Mouse (Mus musculus) common myeloid progenitor, adult 5-6 weeks (primary cell): ENCODE measurements around the gene Adamtsl1. TPM values are rescaled to one million over a fixed set of nuclear protein-coding genes. Genes with fewer than 3 reads are reported as not detected.

Experiments used
- ATAC-seq: replicated peaks from 2 replicates; pipeline ENCODE4 v1.8.0; 2016; ENCODE audit warnings: low read depth, mild to moderate bottlenecking, moderate TSS enrichment, inconsistent platforms; ENCODE audit not compliant: poor library complexity, severe bottlenecking
- total RNA-seq: library from RNA; stranded (forward); fragments of 200-1000, 187-1606 nt; gene quantifications from 2 replicates; pipeline ENCODE4 v1.2.3, GENCODE M21; 2017

The Adamtsl1 gene
- 0.23 TPM in 1 of 2 replicates, not detected in the other for total RNA-seq

DNA sequence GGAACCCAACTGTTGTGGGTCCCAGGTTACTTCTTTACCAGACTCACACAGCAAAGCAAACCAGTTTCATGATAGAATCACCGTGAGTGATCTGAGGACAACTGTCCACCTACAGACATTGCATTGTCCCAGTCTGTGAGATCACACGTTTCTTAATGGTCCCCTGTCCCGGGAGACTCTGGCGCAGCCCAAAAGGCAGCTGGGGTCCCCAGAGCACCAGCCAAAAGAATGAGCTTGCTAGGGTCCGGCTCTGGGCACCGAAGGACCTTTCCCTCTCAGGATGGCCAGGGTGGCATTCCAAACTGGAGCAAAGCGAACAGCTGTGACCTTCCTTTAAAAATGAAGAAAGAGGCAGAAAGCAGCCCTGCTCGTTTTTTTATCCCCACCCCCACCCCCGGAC is at the start of gene Adamtsl1:
Gene Adamtsl1, plus strand, starts transcription at position 381 of the 400 bp plus-strand sequence.
- no peak for ATAC-seq

DNA sequence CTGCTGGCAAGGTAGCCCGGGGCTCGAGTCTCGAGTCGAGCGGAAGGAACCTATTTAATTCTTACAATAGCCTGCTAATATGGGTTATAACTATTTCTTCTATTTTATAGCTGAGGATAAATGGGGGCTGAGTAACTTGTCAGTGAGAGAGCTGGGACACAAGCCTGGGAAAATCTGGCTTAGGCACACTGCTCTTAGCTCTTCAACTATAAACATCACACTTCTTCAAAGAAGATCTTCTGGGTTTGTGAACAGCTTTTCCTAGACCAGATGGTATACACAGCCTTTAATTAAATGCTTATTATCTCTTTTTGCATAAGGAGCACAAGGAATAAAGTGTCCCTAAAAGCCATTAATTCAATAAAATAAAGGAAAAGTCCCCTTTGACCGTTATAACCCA is 30.4 kb upstream of the Adamtsl1 start:
- ATAC-seq, result no peak

GRCm38 (mm10) chr4:85486316-85486946 is 27.5 kb upstream of the Adamtsl1 start:
- ATAC-seq, result no peak

DNA sequence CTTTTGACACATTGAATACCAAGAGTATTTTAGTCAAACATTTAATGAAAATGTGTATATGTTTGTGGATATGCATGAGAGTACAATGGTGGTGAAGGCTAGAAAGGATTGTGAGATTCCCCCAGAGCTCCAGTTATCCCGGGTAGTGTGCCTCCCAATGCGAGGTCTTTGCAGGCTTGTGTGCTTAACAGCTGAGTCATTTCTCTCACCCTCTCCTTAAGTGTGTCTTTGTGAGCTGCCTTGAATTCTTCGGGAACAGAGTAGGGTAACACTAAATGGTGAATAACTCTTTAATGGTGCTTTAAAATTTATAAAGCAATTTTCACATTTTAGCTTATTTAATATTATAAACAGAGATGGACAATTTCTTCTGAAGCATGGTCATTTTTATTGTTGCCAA is 8.3 kb upstream of the Adamtsl1 start:
- no peak for ATAC-seq

GRCm38 (mm10) chr4:85506976-85507375 is 7.0 kb upstream of the Adamtsl1 start:
- no peak for ATAC-seq

DNA sequence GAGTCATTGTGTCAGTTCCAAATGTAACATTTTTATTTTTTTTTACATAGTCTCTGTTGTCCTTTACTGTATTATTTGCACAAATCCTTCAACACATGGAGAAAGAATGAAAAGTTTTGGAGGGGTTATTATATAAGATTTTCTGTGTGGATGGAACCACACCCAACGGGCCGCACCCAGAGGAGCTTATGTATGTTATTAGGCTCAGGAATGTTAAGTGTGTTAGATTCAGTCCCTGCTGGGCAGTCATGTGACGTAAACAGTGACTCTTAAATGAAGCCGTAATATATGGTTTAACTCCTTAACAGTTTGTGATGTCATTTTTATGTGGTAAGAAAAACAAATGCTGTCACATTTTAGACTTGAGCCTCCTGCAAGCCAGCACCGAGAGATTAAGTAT is 6.5 kb upstream of the Adamtsl1 start:
- no peak for ATAC-seq

DNA sequence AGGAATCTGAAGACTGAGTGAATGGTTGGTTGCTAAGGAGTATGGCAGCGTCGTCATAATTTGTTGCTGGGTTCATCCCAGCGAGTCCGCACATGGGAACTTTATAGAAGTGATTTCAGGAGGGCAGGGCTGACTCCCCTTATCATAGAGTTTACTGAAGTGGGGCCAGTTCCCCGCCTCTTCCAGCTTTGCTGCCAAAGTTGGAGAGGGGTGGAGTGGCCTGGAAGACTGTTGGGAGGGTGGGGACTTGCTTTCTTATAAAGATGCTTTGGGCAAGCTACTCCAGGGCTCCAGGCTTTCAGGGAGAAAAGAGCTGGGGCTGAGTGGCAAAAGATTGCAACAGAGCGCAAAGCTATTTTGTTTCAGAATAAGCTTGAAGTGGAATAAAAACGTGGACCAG is 684 bp upstream of the Adamtsl1 start:
- no peak for ATAC-seq

DNA sequence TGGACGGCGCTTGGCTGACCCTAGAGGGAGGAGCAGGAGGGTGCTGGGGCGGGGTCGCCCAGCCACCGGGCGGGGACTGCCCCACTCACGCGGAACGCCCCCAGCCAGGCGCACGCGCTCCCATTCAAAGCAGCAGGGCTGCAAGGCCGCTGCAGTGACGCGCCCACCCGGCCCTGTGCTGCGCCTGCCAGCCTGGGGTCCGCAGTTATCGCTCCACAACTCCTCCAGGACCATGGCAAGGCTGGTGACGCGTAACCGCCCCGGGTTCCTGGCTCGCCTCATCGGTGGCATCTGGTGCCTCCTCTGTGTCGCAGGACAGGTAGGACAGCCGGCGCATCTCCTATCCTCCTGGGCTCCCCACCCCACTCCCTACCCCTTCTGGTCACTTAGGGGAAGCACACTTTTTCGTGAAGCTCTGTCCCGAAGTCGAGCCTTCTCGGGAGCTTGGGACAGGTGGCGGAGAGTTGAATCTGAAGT is 271 bp downstream of the Adamtsl1 start:
- ATAC-seq, result no peak

DNA sequence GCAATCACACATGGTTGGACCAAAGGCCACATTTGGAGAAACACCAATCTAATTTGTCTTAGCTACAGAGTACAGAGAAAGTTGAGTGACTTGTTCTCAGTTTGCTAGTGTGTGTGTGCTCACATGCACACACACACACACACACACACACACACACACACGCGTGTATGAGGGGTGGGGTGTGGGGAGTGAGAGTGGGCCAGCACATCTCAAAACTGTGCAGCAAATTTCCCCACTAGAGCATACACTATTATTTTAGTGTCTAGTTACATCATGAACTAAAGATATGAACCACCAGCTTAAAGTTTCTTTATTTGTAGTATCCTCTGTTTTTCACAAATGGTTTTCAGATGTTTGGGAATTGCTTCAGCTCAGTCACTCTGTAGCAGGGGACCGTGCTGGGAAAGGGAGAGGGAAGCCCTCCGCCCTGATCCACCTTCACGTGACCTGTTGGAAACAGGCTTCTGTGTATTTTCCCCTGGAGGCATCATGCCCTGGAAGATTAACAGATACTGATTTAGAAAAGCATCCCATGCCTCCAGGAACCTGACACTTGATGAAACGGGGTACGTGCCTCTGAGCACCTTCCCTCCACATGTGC is 13.1 kb downstream of the Adamtsl1 start:
- no peak for ATAC-seq

- ATAC-seq, result no peak
Measured at GRCm38 (mm10) chr4:85529852-85530251, 15.9 kb downstream of the Adamtsl1 start.

- no peak for ATAC-seq
Measured at GRCm38 (mm10) chr4:85539677-85540076, 25.7 kb downstream of the Adamtsl1 start.

GRCm38 (mm10) chr4:85543221-85543620 is 29.2 kb downstream of the Adamtsl1 start:
- no peak for ATAC-seq

DNA sequence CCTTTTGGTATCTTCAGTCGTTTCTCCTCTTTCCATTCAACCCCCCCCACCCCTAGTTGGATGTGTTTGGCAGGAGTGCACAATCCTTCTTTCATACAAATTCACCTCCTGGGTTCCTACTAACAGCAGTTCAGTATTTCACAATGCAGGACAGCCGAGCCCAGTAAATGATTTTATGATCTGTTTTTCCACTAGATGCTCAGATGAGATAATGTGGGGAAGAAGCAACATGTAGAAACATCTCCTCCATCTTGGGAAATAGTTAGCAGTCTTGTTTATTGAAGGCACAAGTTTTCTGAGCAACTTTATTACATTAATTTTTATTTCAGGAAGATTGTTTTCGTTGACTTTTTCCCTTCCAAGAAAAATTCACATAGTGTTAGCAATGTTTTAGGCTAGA is 40.7 kb downstream of the Adamtsl1 start:
- ATAC-seq, result no peak

GRCm38 (mm10) chr4:85559753-85560152 is 45.8 kb downstream of the Adamtsl1 start:
- ATAC-seq, result 0 out of 2 replicates have a peak, but pooled peaks have one; percentile 11

GRCm38 (mm10) chr4:85585426-85585825 is 71.5 kb downstream of the Adamtsl1 start:
- ATAC-seq, result no peak

GRCm38 (mm10) chr4:85588928-85589327 is 75.0 kb downstream of the Adamtsl1 start:
- no peak for ATAC-seq

- no peak for ATAC-seq
Measured at GRCm38 (mm10) chr4:85591037-85591436, 77.1 kb downstream of the Adamtsl1 start.

GRCm38 (mm10) chr4:85594159-85594558 is 80.2 kb downstream of the Adamtsl1 start:
- no peak for ATAC-seq

- ATAC-seq, result no peak
Measured at GRCm38 (mm10) chr4:85613331-85613730, 99.4 kb downstream of the Adamtsl1 start.

DNA sequence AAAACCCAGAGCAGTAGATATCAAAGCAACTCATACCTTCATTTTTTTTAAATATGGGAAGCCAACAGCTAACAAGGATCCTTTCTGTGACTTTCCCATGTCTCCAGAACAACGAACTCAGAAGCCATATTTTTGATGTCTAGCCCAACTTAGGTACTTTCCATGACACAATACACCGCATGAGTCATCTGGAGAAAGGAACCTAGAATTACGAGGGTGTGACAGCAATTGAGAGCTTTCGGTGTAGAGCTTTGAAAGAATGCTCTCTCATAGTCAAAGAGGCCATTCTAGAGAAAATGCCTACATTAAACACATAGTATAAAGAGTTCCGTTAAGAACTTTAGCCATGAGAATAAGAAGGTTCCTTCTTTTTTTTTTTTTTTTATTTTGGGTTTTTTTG is 104.8 kb downstream of the Adamtsl1 start:
- no peak for ATAC-seq

- no peak for ATAC-seq
Measured at GRCm38 (mm10) chr4:85619261-85619660, 105.3 kb downstream of the Adamtsl1 start.

DNA sequence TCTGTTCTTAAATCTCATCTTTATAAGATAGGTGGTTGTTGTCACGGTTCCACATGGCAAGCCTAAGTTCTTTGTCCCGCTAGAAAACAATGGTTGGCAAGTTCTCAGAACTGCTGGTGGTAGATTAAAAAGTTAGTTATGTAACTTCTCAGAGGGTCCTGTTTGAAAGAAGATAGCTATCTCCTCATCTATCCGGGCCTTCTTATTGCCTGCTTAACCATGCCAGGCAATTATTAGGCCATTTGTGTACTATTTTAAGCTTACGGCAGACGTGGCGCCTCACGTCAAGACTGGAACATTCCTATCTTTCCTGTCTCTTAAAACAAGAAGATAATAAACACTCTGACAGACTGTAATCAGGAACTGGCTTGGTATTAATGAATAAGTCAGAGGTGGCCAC is 115.4 kb downstream of the Adamtsl1 start:
- no peak for ATAC-seq
